Mouse (Mus musculus): ENCODE measurements around the gene Uba1.

- TF ChIP-seq POLR2A (IDR thresholded peaks at IDR 0.05; ENCODE audit: control insufficient read depth, low read depth, low read length) (no peak), CTCF (IDR thresholded peaks at IDR 0.05; ENCODE audit: control insufficient read depth, insufficient read depth, insufficient replicate concordance, low read depth, low read length) (no peak)
Measured at GRCm38 (mm10) chrX:20644780-20645179, 13.3 kb upstream of the Uba1 start.

All from testis, adult 2 months (tissue).